Mouse (Mus musculus): ENCODE data around the gene Fcer1g. TPM values are rescaled to one million over a fixed set of nuclear protein-coding genes. Genes with fewer than 3 reads are reported as not detected.

Gene Fcer1g
- polyA plus RNA-seq, 1 experiment from 2014 or later = 37.2 TPM

GRCm38 (mm10) chr1:171222238-171223155, 11.7 kb downstream of the Fcer1g start, which contains the start of gene Tomm40l:
Tomm40l (minus strand) TSS chr1:171222514.
- Histone ChIP-seq H3K27me3 (ENCODE audit: insufficient read depth, low read length) (no peaks in the 10 kb centered on the region), H3K4me2 (replicated peaks; ENCODE audit: low read depth, low read length) (peak within 1 kb of the TSS; percentile 89), H3K4me3 (ENCODE audit: low read length) (peak within 1 kb of the TSS; percentile 62), H3K9me3 (ENCODE audit: low read length) (no peaks in the 10 kb centered on the region), H3K36me3 (ENCODE audit: insufficient read depth, low read length) (peaks cover 13% of the 10 kb centered on the region), H3K27ac (ENCODE audit: low read length) (peak within 1 kb of the TSS; percentile 96), H3K9ac (replicated peaks; ENCODE audit: low read length) (peak within 1 kb of the TSS; percentile 74), H3K4me1 (ENCODE audit: insufficient read depth, low read length) (peaks cover 16% of the 10 kb centered on the region)
- peak; percentile 99 for ATAC-seq (ENCODE audit: low FRiP score, low TSS enrichment)
- 1% methylated on average over 28 of the region's 28 CpGs for WGBS

- peak; percentile 4 for ATAC-seq (ENCODE audit: low FRiP score, low TSS enrichment)
- Histone ChIP-seq H3K27me3 (ENCODE audit: insufficient read depth, low read length) (no peaks in the 10 kb centered on the region), H3K36me3 (ENCODE audit: insufficient read depth, low read length) (peaks cover 13% of the 10 kb centered on the region), H3K4me3 (ENCODE audit: low read length) (peak overlapping the region; percentile 62), H3K9me3 (ENCODE audit: low read length) (no peaks in the 10 kb centered on the region), H3K27ac (ENCODE audit: low read length) (no peak overlapping the region), H3K9ac (replicated peaks; ENCODE audit: low read length) (peak overlapping the region; percentile 74), H3K4me1 (ENCODE audit: insufficient read depth, low read length) (peaks cover 16% of the 10 kb centered on the region), H3K4me2 (replicated peaks; ENCODE audit: low read depth, low read length) (peak overlapping the region; percentile 89)
- WGBS = 3% methylated on average over 22 of the region's 22 CpGs
These were observed 12.6 kb downstream of the Fcer1g start for GRCm38 (mm10) chr1:171221281-171222193.

GRCm38 (mm10) chr1:171220871-171221270, 13.3 kb downstream of the Fcer1g start:
- Histone ChIP-seq H3K4me1 (ENCODE audit: insufficient read depth, low read length) (peaks cover 16% of the 10 kb centered on the region), H3K27ac (ENCODE audit: low read length) (no peak overlapping the region), H3K9ac (replicated peaks; ENCODE audit: low read length) (no peak overlapping the region), H3K4me2 (replicated peaks; ENCODE audit: low read depth, low read length) (peak overlapping the region; percentile 89), H3K36me3 (ENCODE audit: insufficient read depth, low read length) (peaks cover 13% of the 10 kb centered on the region), H3K4me3 (ENCODE audit: low read length) (peak overlapping the region; percentile 62), H3K9me3 (ENCODE audit: low read length) (no peaks in the 10 kb centered on the region), H3K27me3 (ENCODE audit: insufficient read depth, low read length) (no peaks in the 10 kb centered on the region)
- 0 out of 2 replicates have a peak, but pooled peaks have one; percentile 22 for ATAC-seq (ENCODE audit: low FRiP score, low TSS enrichment)
- WGBS = 6% methylated on average over 10 of the region's 10 CpGs

- Histone ChIP-seq H3K9ac (replicated peaks; ENCODE audit: low read length) (no peak overlapping the region), H3K36me3 (ENCODE audit: insufficient read depth, low read length) (peaks cover 13% of the 10 kb centered on the region), H3K27ac (ENCODE audit: low read length) (no peak overlapping the region), H3K4me1 (ENCODE audit: insufficient read depth, low read length) (peaks cover 5% of the 10 kb centered on the region), H3K4me2 (replicated peaks; ENCODE audit: low read depth, low read length) (no peak overlapping the region), H3K4me3 (ENCODE audit: low read length) (no peak overlapping the region), H3K9me3 (ENCODE audit: low read length) (no peaks in the 10 kb centered on the region), H3K27me3 (ENCODE audit: insufficient read depth, low read length) (no peaks in the 10 kb centered on the region)
- ATAC-seq (ENCODE audit: low FRiP score, low TSS enrichment) = no peak
- 79% methylated on average over 18 of the region's 18 CpGs for WGBS
These were observed 17.8 kb downstream of the Fcer1g start for GRCm38 (mm10) chr1:171216241-171216955.

GRCm38 (mm10) chr1:171213801-171214496, 20.2 kb downstream of the Fcer1g start, which contains the start of gene Nr1i3:
Nr1i3 (plus strand) TSS chr1:171213970.
- H3K27ac ChIP-seq (ENCODE audit: low read length) = no peak within 1 kb of the TSS
- H3K4me2 ChIP-seq (replicated peaks; ENCODE audit: low read depth, low read length) = no peak within 1 kb of the TSS
- no peak within 1 kb of the TSS for H3K9ac ChIP-seq (replicated peaks; ENCODE audit: low read length)

GRCm38 (mm10) chr1:171212854-171213253, 21.3 kb downstream of the Fcer1g start:
- H3K9ac ChIP-seq (replicated peaks; ENCODE audit: low read length) = no peak overlapping the region
- H3K27ac ChIP-seq (ENCODE audit: low read length) = no peak overlapping the region
- no peaks in the 10 kb centered on the region for H3K4me1 ChIP-seq (ENCODE audit: insufficient read depth, low read length)
- no peaks in the 10 kb centered on the region for H3K36me3 ChIP-seq (ENCODE audit: insufficient read depth, low read length)
- H3K4me3 ChIP-seq (ENCODE audit: low read length) = no peak overlapping the region
- no peaks in the 10 kb centered on the region for H3K9me3 ChIP-seq (ENCODE audit: low read length)
- H3K27me3 ChIP-seq (ENCODE audit: insufficient read depth, low read length) = no peaks in the 10 kb centered on the region
- WGBS = 52% methylated on average over 3 of the region's 3 CpGs
- ATAC-seq (ENCODE audit: low FRiP score, low TSS enrichment) = no peak
- H3K4me2 ChIP-seq (replicated peaks; ENCODE audit: low read depth, low read length) = no peak overlapping the region

More at GRCm38 (mm10) chr1:171213801-171214496, 20.2 kb downstream of the Fcer1g start, which contains the start of gene Nr1i3:
- Histone ChIP-seq H3K4me3 (ENCODE audit: low read length) (no peak within 1 kb of the TSS), H3K9me3 (ENCODE audit: low read length) (no peaks in the 10 kb centered on the region), H3K27me3 (ENCODE audit: insufficient read depth, low read length) (no peaks in the 10 kb centered on the region), H3K36me3 (ENCODE audit: insufficient read depth, low read length) (no peaks in the 10 kb centered on the region; the same call in 1 of the 2 replicates), H3K4me1 (ENCODE audit: insufficient read depth, low read length) (no peaks in the 10 kb centered on the region)
- no peak for ATAC-seq (ENCODE audit: low FRiP score, low TSS enrichment)
- 66% methylated on average over 10 of the region's 10 CpGs for WGBS

- H3K4me3 ChIP-seq (ENCODE audit: low read length) = no peak overlapping the region
- 8% methylated on average over 4 of the region's 4 CpGs for WGBS
- no peak overlapping the region; the same call in 1 of the 2 replicates for H3K4me2 ChIP-seq (replicated peaks; ENCODE audit: low read depth, low read length)
- H3K9ac ChIP-seq (replicated peaks; ENCODE audit: low read length) = no peak overlapping the region
- no peaks in the 10 kb centered on the region for H3K4me1 ChIP-seq (ENCODE audit: insufficient read depth, low read length)
- no peak overlapping the region for H3K27ac ChIP-seq (ENCODE audit: low read length)
- no peaks in the 10 kb centered on the region for H3K9me3 ChIP-seq (ENCODE audit: low read length)
- H3K36me3 ChIP-seq (ENCODE audit: insufficient read depth, low read length) = no peaks in the 10 kb centered on the region
- ATAC-seq (ENCODE audit: low FRiP score, low TSS enrichment) = peak; percentile 54; the same call in 1 of the 2 replicates
- H3K27me3 ChIP-seq (ENCODE audit: insufficient read depth, low read length) = no peaks in the 10 kb centered on the region
These were observed 24.8 kb downstream of the Fcer1g start for GRCm38 (mm10) chr1:171209409-171209808.

GRCm38 (mm10) chr1:171205704-171206493, 28.3 kb downstream of the Fcer1g start:
- Histone ChIP-seq H3K27ac (ENCODE audit: low read length) (no peak overlapping the region), H3K4me3 (ENCODE audit: low read length) (no peak overlapping the region), H3K9me3 (ENCODE audit: low read length) (no peaks in the 10 kb centered on the region), H3K9ac (replicated peaks; ENCODE audit: low read length) (no peak overlapping the region), H3K4me1 (ENCODE audit: insufficient read depth, low read length) (no peaks in the 10 kb centered on the region), H3K4me2 (replicated peaks; ENCODE audit: low read depth, low read length) (no peak overlapping the region), H3K27me3 (ENCODE audit: insufficient read depth, low read length) (no peaks in the 10 kb centered on the region), H3K36me3 (ENCODE audit: insufficient read depth, low read length) (no peaks in the 10 kb centered on the region)
- no peak for ATAC-seq (ENCODE audit: low FRiP score, low TSS enrichment)
- WGBS = 72% methylated on average over 6 of the region's 6 CpGs

Measured in kidney, embryonic 16.5 days (tissue).